Mouse (Mus musculus): ENCODE measurements around the gene R3hdml. TPM values are rescaled to one million over a fixed set of nuclear protein-coding genes. Genes with fewer than 3 reads are reported as not detected.

R3hdml gene
- polyA plus RNA-seq, 1 experiment from 2014 or later, result 0.27 TPM

DNA sequence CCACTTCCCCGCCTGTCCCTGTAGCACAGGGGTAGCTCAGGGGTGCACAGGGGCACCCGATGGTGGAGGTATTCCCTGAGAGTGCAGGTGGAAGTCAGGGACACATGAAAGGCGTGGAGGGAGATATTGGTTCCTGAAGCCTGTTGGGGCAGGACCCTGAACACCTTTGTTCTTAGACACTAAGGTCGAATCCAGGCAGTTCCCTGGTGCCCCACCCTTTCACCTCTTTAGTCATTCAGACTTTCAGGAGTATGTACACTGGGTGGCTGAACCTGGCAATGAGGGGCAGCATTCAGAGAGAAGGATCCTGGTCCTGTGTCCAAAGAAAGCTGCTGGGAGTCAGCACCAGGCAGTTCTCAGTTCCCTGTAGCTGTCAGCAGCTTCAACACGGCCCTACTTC is 29.7 kb upstream of the R3hdml start:
- Histone ChIP-seq H3K4me2 (no peak overlapping the region), H3K27ac (no peak overlapping the region), H3K36me3 (peaks cover 11% of the 10 kb centered on the region; the same call in 1 of the 2 replicates), H3K4me3 (no peak overlapping the region), H3K4me1 (no peaks in the 10 kb centered on the region), H3K9ac (no peak overlapping the region), H3K9me3 (no peaks in the 10 kb centered on the region), H3K27me3 (peaks cover 24% of the 10 kb centered on the region)
- no peak for ATAC-seq (ENCODE audit: insufficient number of reproducible peaks, low FRiP score, low TSS enrichment, low read depth)
- 85% methylated on average over 5 of the region's 5 CpGs for WGBS

DNA sequence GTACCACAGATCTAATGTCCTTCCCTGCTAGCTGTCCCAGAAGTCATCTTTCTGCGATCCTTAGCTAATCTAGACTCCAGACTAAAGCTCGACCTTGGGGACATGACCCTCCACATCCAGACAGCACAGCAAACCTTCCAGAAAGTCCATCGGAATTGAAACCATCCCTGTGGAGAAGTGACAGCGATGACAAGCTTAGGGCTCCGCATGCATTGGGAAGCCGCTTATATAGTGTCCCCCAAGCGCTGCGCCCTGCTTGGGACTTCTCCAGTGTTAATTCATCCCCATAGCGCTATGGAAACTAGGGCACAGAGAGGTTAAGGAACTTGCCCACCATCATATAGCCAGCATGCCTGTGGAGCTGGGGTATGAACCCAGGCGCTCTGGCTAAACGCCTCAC is 29.3 kb upstream of the R3hdml start:
- peaks cover 15% of the 10 kb centered on the region; the same call in 1 of the 2 replicates for H3K36me3 ChIP-seq
- H3K9me3 ChIP-seq, result no peaks in the 10 kb centered on the region
- 73% methylated on average over 11 of the region's 11 CpGs for WGBS
- no peak overlapping the region for H3K9ac ChIP-seq
- no peak overlapping the region for H3K27ac ChIP-seq
- H3K4me2 ChIP-seq, result no peak overlapping the region
- ATAC-seq (ENCODE audit: insufficient number of reproducible peaks, low FRiP score, low TSS enrichment, low read depth), result no peak
- H3K4me3 ChIP-seq, result no peak overlapping the region
- H3K4me1 ChIP-seq, result no peaks in the 10 kb centered on the region
- peaks cover 21% of the 10 kb centered on the region for H3K27me3 ChIP-seq

DNA sequence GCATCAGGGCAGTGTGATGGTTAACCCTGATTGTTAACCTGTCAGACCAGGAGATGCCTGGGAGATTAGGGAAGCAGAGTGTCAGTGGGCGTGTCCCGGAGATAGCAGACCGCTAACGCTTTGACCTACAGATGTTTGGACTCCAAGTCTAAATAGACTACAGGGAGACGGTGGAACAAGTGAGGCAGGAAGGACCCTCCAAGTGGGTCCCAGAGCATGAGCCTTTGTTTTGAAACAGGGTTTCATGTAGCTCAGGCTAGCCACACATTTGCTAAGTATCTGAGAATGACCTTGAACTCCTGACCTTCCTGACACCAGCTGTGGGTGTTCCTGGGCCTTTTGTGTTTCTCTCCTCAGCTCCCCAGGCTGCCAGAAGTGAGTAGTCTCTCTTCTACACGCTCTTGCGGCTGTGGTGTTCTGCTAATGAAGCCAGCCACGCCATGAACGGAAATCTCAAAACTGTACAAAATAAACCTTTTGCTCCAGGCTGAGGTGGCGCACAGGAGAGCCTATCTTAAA is 28.8 kb upstream of the R3hdml start:
- WGBS, result 53% methylated on average over 10 of the region's 10 CpGs
- Histone ChIP-seq H3K9ac (no peak overlapping the region), H3K27me3 (peaks cover 16% of the 10 kb centered on the region), H3K4me2 (no peak overlapping the region), H3K9me3 (no peaks in the 10 kb centered on the region), H3K36me3 (peaks cover 20% of the 10 kb centered on the region), H3K4me3 (no peak overlapping the region), H3K27ac (no peak overlapping the region), H3K4me1 (no peaks in the 10 kb centered on the region)
- ATAC-seq (ENCODE audit: insufficient number of reproducible peaks, low FRiP score, low TSS enrichment, low read depth), result no peak

DNA sequence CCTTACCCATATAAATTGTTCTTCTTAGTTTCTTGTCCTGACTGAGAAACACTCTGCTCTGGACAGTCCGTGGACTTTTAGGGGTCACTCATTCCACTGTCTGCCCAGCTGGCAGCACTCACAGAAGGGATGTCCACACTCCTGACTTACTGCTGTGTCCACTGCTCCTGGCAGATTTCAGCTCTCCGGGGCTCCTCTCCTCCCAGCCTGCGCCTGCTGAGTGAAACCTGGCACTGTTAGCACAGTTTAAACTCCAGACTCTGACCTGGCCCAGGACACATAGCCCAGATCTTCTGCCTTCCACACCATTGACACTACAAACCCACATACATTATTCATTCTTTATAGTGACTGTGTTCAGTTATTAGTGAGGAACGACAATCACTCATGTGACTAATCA is 28.1 kb upstream of the R3hdml start:
- no peak for ATAC-seq (ENCODE audit: insufficient number of reproducible peaks, low FRiP score, low TSS enrichment, low read depth)
- 66% methylated on average over 4 of the region's 4 CpGs for WGBS

DNA sequence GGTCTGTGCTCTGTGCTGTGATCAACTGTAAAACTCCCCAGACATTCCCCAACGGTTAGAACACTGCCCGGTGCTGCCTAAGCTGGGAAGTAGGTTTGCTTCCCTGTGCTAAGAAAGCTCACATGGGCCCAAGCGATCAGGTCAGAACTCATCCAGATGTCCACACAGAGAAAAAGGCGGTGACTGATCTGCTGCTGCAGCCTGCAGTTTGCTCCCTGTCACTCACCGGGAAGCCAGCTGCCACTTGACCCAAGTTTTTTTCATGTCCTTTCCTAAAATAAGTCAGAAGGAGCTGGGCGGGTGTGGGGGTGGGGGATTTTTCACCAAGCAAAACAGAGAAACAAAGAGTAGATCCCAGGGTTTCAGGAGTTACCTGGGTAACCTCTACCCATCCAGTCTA is 27.6 kb upstream of the R3hdml start:
- H3K27ac ChIP-seq, result no peak overlapping the region
- H3K27me3 ChIP-seq, result 0 out of 2 replicates have a peak, but pooled peaks cover 3% of the 10 kb centered on the region
- WGBS, result 63% methylated on average over 6 of the region's 6 CpGs
- H3K4me1 ChIP-seq, result no peaks in the 10 kb centered on the region
- no peak overlapping the region for H3K4me3 ChIP-seq
- H3K4me2 ChIP-seq, result no peak overlapping the region
- H3K9me3 ChIP-seq, result no peaks in the 10 kb centered on the region
- ATAC-seq (ENCODE audit: insufficient number of reproducible peaks, low FRiP score, low TSS enrichment, low read depth), result no peak
- H3K9ac ChIP-seq, result no peak overlapping the region
- peaks cover 33% of the 10 kb centered on the region for H3K36me3 ChIP-seq

More for the DNA sequence above, 28.1 kb upstream of the R3hdml start:
- no peaks in the 10 kb centered on the region for H3K4me1 ChIP-seq
- no peak overlapping the region for H3K4me2 ChIP-seq
- no peak overlapping the region for H3K9ac ChIP-seq
- H3K27me3 ChIP-seq, result peaks cover 9% of the 10 kb centered on the region
- no peak overlapping the region for H3K27ac ChIP-seq
- H3K36me3 ChIP-seq, result peaks cover 27% of the 10 kb centered on the region
- H3K9me3 ChIP-seq, result no peaks in the 10 kb centered on the region
- H3K4me3 ChIP-seq, result no peak overlapping the region

DNA sequence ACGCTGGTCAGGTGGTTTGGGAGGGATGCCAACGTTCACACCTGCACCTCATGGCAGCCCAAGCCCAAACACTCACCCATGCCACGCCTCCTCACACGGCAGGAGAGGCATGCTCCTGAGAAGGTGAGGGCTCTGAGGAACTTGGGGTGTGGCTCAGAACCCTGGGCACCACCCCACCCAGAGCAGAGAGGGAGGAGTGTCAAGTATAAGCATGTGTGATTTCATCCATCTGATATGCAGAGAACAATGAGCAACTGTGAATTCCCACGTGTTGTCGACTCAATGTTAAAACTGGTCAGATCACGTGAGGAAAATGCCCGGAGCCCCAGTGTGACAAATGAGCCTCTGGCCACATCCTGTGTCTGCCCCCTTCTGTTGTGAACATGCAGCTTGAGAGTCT is 25.3 kb upstream of the R3hdml start:
- WGBS, result 62% methylated on average over 8 of the region's 8 CpGs
- Histone ChIP-seq H3K4me2 (no peak overlapping the region), H3K36me3 (peaks cover 36% of the 10 kb centered on the region), H3K9me3 (no peaks in the 10 kb centered on the region), H3K27ac (no peak overlapping the region), H3K27me3 (no peaks in the 10 kb centered on the region), H3K9ac (no peak overlapping the region), H3K4me1 (peaks cover 9% of the 10 kb centered on the region), H3K4me3 (no peak overlapping the region)
- ATAC-seq (ENCODE audit: insufficient number of reproducible peaks, low FRiP score, low TSS enrichment, low read depth), result no peak

DNA sequence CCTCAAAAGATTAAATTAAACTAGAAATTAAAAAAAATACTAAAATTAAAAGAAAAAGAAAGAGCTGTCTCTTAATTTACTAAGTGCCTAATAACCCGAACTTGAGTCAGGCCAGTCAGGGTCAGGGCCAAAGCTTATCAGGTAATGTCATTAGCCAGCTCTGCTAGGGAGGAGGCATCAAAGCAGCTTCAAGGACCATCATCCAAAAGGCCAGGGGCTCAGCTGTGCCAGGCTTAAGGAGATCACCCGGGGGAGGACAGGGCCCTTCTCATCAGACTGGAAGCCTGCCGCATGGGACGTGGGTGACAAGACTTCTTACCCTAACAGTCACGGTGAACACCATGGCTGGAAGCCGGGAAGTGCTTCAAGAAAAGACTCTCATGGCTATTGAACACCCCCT is 24.5 kb upstream of the R3hdml start:
- Histone ChIP-seq H3K36me3 (peaks cover 36% of the 10 kb centered on the region), H3K4me3 (no peak overlapping the region), H3K27me3 (no peaks in the 10 kb centered on the region), H3K27ac (no peak overlapping the region), H3K9ac (no peak overlapping the region), H3K4me1 (peaks cover 11% of the 10 kb centered on the region), H3K4me2 (no peak overlapping the region), H3K9me3 (no peaks in the 10 kb centered on the region)
- no peak for ATAC-seq (ENCODE audit: insufficient number of reproducible peaks, low FRiP score, low TSS enrichment, low read depth)
- WGBS, result 91% methylated on average over 6 of the region's 6 CpGs

DNA sequence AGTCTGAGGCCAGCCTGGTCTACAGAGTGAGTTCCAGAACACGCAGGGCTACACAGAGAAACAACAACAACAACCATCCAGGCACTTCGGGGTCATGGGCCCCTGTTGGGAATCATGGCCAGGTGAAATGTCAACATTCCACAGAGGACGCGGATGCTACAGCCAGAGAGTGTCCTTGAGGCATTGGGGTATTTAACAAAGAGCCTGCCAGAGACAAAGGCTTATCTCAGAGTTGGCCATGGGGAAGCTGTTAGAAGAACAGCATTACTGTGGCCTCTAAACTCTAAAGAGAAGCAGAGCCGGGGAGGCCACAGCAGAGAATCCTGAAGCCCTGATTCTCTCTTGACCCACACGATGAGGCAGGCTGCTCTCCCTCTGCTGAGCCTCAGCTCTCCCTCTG is 23.3 kb upstream of the R3hdml start:
- 87% methylated on average over 6 of the region's 6 CpGs for WGBS

DNA sequence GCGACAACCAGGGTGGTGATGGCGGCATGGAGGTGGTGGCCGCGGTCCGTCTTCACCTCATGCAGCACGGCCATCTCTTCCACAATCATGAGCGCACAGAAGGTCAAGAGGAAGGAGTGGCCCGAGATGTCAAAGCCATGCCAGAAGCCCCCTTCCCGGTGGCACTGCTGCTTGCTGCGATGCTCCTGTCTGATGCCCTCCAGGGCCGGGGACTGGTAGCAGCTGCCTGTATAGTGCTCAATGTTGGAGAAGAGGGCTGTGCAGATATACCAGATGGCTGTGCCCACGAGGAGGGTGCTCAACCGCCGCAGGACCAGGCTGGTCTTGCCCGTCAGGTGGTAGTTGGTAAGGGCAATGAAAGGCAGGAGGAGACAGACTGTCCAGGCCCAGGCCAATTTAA is 22.4 kb upstream of the R3hdml start:
- Histone ChIP-seq H3K4me2 (no peak overlapping the region), H3K27ac (no peak overlapping the region), H3K4me3 (no peak overlapping the region), H3K36me3 (peaks cover 36% of the 10 kb centered on the region), H3K9me3 (no peaks in the 10 kb centered on the region), H3K27me3 (no peaks in the 10 kb centered on the region), H3K9ac (no peak overlapping the region), H3K4me1 (peaks cover 15% of the 10 kb centered on the region)
- ATAC-seq (ENCODE audit: insufficient number of reproducible peaks, low FRiP score, low TSS enrichment, low read depth), result no peak
- WGBS, result 93% methylated on average over 15 of the region's 15 CpGs

More for the DNA sequence above, 23.3 kb upstream of the R3hdml start:
- Histone ChIP-seq H3K27ac (no peak overlapping the region), H3K4me2 (no peak overlapping the region), H3K9ac (no peak overlapping the region), H3K27me3 (no peaks in the 10 kb centered on the region), H3K9me3 (no peaks in the 10 kb centered on the region), H3K4me1 (peaks cover 15% of the 10 kb centered on the region), H3K36me3 (peaks cover 36% of the 10 kb centered on the region), H3K4me3 (no peak overlapping the region)
- ATAC-seq (ENCODE audit: insufficient number of reproducible peaks, low FRiP score, low TSS enrichment, low read depth), result no peak

DNA sequence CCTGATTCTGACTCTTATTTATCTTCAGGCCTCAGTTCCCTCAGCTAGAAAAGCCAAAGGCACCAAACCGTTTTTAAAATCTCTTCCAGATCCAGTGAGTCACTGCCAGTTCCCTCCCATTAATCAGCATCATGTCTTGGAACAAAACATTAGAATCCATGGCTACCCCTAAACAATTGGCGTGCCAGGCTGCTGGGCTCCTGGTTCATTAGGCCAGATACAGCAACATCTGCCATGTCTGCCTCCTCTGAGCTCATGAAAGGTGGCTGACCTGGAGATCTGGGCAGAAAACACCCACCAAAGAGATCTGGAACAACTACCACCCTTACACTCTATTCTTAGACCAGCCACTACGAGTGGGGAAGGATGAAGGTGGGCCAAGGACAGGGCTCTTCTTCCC is 21.0 kb upstream of the R3hdml start:
- Histone ChIP-seq H3K4me3 (peak overlapping the region; percentile 82), H3K4me1 (peaks cover 15% of the 10 kb centered on the region), H3K27me3 (no peaks in the 10 kb centered on the region), H3K27ac (no peak overlapping the region), H3K9ac (no peak overlapping the region), H3K4me2 (peak overlapping the region; percentile 81; the same call in 1 of the 2 replicates), H3K9me3 (no peaks in the 10 kb centered on the region), H3K36me3 (peaks cover 31% of the 10 kb centered on the region)
- 72% methylated on average over 3 of the region's 3 CpGs for WGBS
- ATAC-seq (ENCODE audit: insufficient number of reproducible peaks, low FRiP score, low TSS enrichment, low read depth), result no peak

DNA sequence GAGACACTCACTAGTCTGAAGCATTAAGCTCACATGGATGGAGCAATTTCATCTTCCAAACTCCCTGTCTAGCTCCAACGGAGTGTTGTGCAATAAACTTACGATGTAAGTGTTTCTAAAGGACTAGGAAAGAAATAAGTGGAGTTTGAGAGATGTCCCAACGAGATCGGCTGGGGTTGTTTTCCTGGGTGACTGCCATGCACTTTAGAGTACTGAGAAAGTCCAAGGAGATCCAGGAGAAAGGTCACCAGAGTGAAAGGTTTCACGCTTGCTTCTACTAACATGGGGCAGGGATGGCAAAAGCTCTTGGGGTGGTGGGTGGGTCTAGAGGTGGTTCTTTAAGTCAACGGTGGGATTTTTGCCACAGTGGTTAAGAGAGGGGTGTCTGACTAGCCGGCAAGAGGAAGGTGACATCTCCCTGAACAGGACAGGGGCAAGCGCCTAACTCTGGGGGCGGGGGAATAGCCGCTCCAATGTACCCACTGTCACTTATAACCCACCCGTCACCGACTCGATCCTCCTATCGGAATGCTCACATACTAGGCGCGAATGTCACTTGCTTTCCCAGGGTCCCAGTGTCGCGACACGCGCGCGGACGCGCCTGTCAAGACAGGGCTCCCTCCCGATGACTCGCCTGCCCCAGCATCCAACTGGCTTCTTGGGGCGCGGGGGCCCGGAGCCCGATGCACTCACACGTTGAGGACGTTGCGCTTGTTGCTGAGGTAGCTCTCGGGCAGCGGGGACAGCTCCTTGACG is 20.2 kb upstream of the R3hdml start:
- Histone ChIP-seq H3K9me3 (no peaks in the 10 kb centered on the region), H3K36me3 (peaks cover 28% of the 10 kb centered on the region), H3K27me3 (no peaks in the 10 kb centered on the region), H3K4me2 (peak overlapping the region; percentile 81), H3K27ac (peak overlapping the region; percentile 71; the same call in 1 of the 2 replicates), H3K4me1 (peaks cover 15% of the 10 kb centered on the region), H3K4me3 (peak overlapping the region; percentile 82), H3K9ac (peak overlapping the region; percentile 78)
- 4% methylated on average over 36 of the region's 36 CpGs for WGBS
- ATAC-seq (ENCODE audit: insufficient number of reproducible peaks, low FRiP score, low TSS enrichment, low read depth), result peak; percentile 61

DNA sequence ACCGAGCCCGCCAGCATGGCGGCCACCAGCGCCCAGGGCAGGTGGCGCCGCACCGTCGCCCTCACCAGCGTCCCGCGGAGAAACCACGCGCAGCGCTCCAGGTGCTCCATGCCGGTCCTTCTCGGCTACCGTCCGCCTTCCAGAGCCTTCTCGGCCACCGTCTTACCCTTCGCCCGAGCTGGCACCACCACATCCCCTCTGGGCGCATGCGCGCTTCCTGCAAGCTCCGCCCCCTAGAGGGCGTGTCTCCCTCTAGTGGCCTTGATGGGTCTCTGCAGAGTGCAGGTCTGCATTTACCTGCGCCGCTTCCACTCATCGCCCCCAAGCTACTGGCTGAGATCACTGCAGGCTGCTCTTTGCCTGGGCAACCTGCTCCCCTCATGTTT is 19.7 kb upstream of the R3hdml start, which contains the start of gene Fitm2:
Fitm2 (minus strand) TSS at position 164 of the 386 bp plus-strand sequence.
- peak within 1 kb of the TSS; percentile 78 for H3K9ac ChIP-seq
- H3K27ac ChIP-seq, result peak within 1 kb of the TSS; percentile 71; the same call in 1 of the 2 replicates
- peak within 1 kb of the TSS; percentile 82 for H3K4me3 ChIP-seq
- H3K36me3 ChIP-seq, result peaks cover 24% of the 10 kb centered on the region
- ATAC-seq (ENCODE audit: insufficient number of reproducible peaks, low FRiP score, low TSS enrichment, low read depth), result peak; percentile 88
- no peaks in the 10 kb centered on the region for H3K27me3 ChIP-seq
- no peaks in the 10 kb centered on the region for H3K9me3 ChIP-seq
- H3K4me2 ChIP-seq, result peak within 1 kb of the TSS; percentile 81
- under 1% methylated on average over 30 of the region's 30 CpGs for WGBS
- H3K4me1 ChIP-seq, result peaks cover 15% of the 10 kb centered on the region
